Mouse (Mus musculus) right cerebral cortex, postnatal 14 days (tissue): Measurements from ENCODE around the gene Grin2b.
A peak's percentile ranks its signal among the peaks of the same experiment; 100 is the strongest.

ENCODE experiments used
- DNase-seq: peaks from one replicate; pipeline ENCODE4 v3.0.0; 2022

The Grin2b gene

GRCm38 (mm10) chr6:135994691-135995090 lies 178.6 kb downstream of the Grin2b start:
- DNase-seq, result no peak

GRCm38 (mm10) chr6:135993897-135994296 lies 179.4 kb downstream of the Grin2b start:
- no peak for DNase-seq

- DNase-seq, result no peak
Measured at GRCm38 (mm10) chr6:135993378-135993777, 179.9 kb downstream of the Grin2b start.

GRCm38 (mm10) chr6:135976106-135976505 lies 197.2 kb downstream of the Grin2b start:
- DNase-seq, result no peak

- DNase-seq, result no peak
Measured at GRCm38 (mm10) chr6:135972481-135972880, 200.8 kb downstream of the Grin2b start.

- no peak for DNase-seq
Measured at GRCm38 (mm10) chr6:135971481-135971880, 201.8 kb downstream of the Grin2b start.

GRCm38 (mm10) chr6:135970716-135971318 lies 202.5 kb downstream of the Grin2b start:
- DNase-seq, result no peak

GRCm38 (mm10) chr6:135961766-135962165 lies 211.5 kb downstream of the Grin2b start:
- DNase-seq, result no peak

- DNase-seq, result no peak
Measured at GRCm38 (mm10) chr6:135959629-135960028, 213.7 kb downstream of the Grin2b start.

- DNase-seq, result no peak
Measured at GRCm38 (mm10) chr6:135951666-135952065, 221.6 kb downstream of the Grin2b start.

- DNase-seq, result no peak
Measured at GRCm38 (mm10) chr6:135945511-135945910, 227.8 kb downstream of the Grin2b start.

GRCm38 (mm10) chr6:135944358-135944757 lies 229.0 kb downstream of the Grin2b start:
- no peak for DNase-seq

GRCm38 (mm10) chr6:135943121-135943617 lies 230.1 kb downstream of the Grin2b start:
- DNase-seq, result no peak

- DNase-seq, result no peak
Measured at GRCm38 (mm10) chr6:135932924-135933323, 240.4 kb downstream of the Grin2b start.

- no peak for DNase-seq
Measured at GRCm38 (mm10) chr6:135932400-135932920, 240.9 kb downstream of the Grin2b start.

GRCm38 (mm10) chr6:135917676-135918075 lies 255.6 kb downstream of the Grin2b start:
- no peak for DNase-seq

GRCm38 (mm10) chr6:135914608-135915007 lies 258.7 kb downstream of the Grin2b start:
- no peak for DNase-seq

GRCm38 (mm10) chr6:135912114-135912513 lies 261.2 kb downstream of the Grin2b start:
- DNase-seq, result no peak

GRCm38 (mm10) chr6:135911131-135911530 lies 262.2 kb downstream of the Grin2b start:
- no peak for DNase-seq

GRCm38 (mm10) chr6:135907540-135908320 lies 265.6 kb downstream of the Grin2b start:
- DNase-seq, result peak; percentile 96

- no peak for DNase-seq
Measured at GRCm38 (mm10) chr6:135907137-135907536, 266.2 kb downstream of the Grin2b start.

GRCm38 (mm10) chr6:135904391-135904790 lies 268.9 kb downstream of the Grin2b start:
- no peak for DNase-seq

- peak; percentile 55 for DNase-seq
Measured at GRCm38 (mm10) chr6:135900410-135900809, 272.9 kb downstream of the Grin2b start.

- peak; percentile 53 for DNase-seq
Measured at GRCm38 (mm10) chr6:135899225-135899624, 274.1 kb downstream of the Grin2b start.
